Mouse (Mus musculus) liver, adult 2 months (tissue): ENCODE measurements around the gene Hmces. TPM values are rescaled to one million over a fixed set of nuclear protein-coding genes. Genes with fewer than 3 reads are reported as not detected.
A peak's percentile ranks its signal among the peaks of the same experiment; 100 is the strongest.

ENCODE experiments used
- DNase-seq: peaks from one replicate; pipeline ENCODE4 v3.0.0-alpha.2; 2011; ENCODE audit warnings: low read depth, low spot score; ENCODE audit errors: extremely low read depth
- H3K27ac ChIP-seq: fragments of 200-500 bp; replicated peaks from 2 replicates; pipeline ENCODE4 v1.5.1; 2012; ENCODE audit warnings: low read depth, mild to moderate bottlenecking, control low read depth, inconsistent platforms, low read length; ENCODE audit not compliant: insufficient read depth
- H3K27me3 ChIP-seq: fragments of 200-500 bp; 2 replicates; pipeline ENCODE4 v1.6.1; 2012; ENCODE audit warnings: mild to moderate bottlenecking, moderate library complexity, low read length, inconsistent platforms; ENCODE audit not compliant: control insufficient read depth, insufficient read depth
- H3K36me3 ChIP-seq: fragments of 200-500 bp; 2 replicates; pipeline ENCODE4 v1.6.1; 2012; ENCODE audit warnings: low read length, inconsistent platforms; ENCODE audit not compliant: control insufficient read depth, insufficient read depth
- H3K4me1 ChIP-seq: fragments of 200-500 bp; 2 replicates; pipeline ENCODE4 v1.6.1; 2011; ENCODE audit warnings: low read length; ENCODE audit not compliant: control insufficient read depth, insufficient read depth
- H3K4me3 ChIP-seq: fragments of 200-500 bp; 2 replicates; pipeline ENCODE4 v1.5.1; 2011; ENCODE audit warnings: low read depth, mild to moderate bottlenecking, control low read depth, low read length, moderate library complexity; ENCODE audit not compliant: insufficient read depth
- H3K79me2 ChIP-seq: fragments of 200-500 bp; 2 replicates; pipeline ENCODE4 v1.6.1; 2012; ENCODE audit warnings: inconsistent platforms, mild to moderate bottlenecking, low read length, moderate library complexity; ENCODE audit not compliant: control insufficient read depth, insufficient read depth
- H3K9ac ChIP-seq: fragments of 200-500 bp; 2 replicates; pipeline ENCODE4 v1.6.1; 2012; ENCODE audit warnings: low read depth, mild to moderate bottlenecking, control low read depth, inconsistent platforms, low read length
- CTCF ChIP-seq: fragments of 200-500 bp; IDR thresholded peaks from 2 replicates; pipeline ENCODE4 v1.5.1; 2011; ENCODE audit warnings: low read depth, low read length, control low read depth
- POLR2A ChIP-seq: fragments of 200-500 bp; IDR thresholded peaks from 2 replicates; pipeline ENCODE4 v1.6.1; 2011; ENCODE audit warnings: low read length, control low read depth; ENCODE audit not compliant: insufficient read depth; ENCODE audit errors: extremely low read depth
- WGBS: fragments of 180-500 bp; shearing (Covaris S2); methylation state at CpG from one replicate; pipeline ENCODE4 v1.1.7; 2018; 5-methylcytosine and 5-hydroxymethylcytosine counted together
- polyA plus RNA-seq: library from polyadenylated mRNA; depleted of rRNA; stranded (reverse); fragments of >200 nt; gene quantifications from 2 replicates; pipeline ENCODE4 v1.2.3, GENCODE M21; 2012
- total RNA-seq: library from RNA; depleted of rRNA; stranded (reverse); fragments of >200 nt; gene quantifications from 2 replicates; pipeline ENCODE4 v1.2.3, GENCODE M21; 2014

Gene Hmces
- total and polyA plus RNA-seq, 2 experiments = 6.5 to 9.6 TPM

DNA sequence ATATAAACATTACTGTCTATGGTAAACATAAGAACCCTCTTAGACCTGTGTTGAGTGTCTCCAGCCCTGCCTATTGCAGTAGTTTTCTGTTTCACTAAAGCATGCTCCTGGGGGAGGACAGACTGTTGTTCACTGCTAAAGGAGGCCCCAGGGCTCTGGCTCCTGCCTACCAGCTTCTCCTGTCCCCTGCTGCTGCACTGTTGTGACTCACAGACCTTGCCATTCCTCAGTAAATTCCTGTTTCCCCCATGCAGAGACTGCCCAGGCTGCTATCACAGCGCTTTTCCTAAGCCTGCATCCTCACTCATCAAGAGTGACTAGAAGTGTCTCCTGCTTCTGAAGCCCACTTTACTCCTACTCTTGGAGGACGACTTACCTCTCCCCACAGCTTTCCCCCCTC, 56.3 kb downstream of the Hmces start:
- no peak overlapping the region for H3K9ac ChIP-seq
- H3K4me3 ChIP-seq = no peak overlapping the region
- H3K4me1 ChIP-seq = no peaks in the 10 kb centered on the region
- TF ChIP-seq POLR2A (no peak), CTCF (no peak)
- no peak for DNase-seq
- H3K27me3 ChIP-seq = no peaks in the 10 kb centered on the region
- H3K79me2 ChIP-seq = no peaks in the 10 kb centered on the region
- H3K27ac ChIP-seq = no peak overlapping the region
- WGBS = 55% methylated on average over 2 of the region's 2 CpGs
- H3K36me3 ChIP-seq = no peaks in the 10 kb centered on the region

DNA sequence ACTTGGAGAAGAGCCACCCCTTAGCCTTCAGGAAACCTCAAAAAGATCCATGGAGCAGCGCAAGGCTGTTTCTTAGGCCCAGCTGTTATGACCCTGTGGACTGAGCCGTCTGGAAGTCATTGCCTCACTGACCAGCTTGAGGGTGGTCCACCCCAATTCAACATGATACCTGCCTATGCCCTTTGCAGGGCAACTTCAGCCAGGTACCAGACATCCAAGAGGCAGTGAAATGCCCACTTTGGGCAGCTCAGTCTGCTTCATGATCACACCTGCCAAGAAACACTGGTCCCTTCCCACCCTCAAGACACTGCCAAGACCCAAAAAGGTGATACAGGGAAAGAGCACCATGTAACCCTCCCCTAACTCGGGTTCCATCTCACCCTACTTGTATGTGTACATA, 66.0 kb downstream of the Hmces start:
- Histone ChIP-seq H3K79me2 (no peaks in the 10 kb centered on the region), H3K27ac (no peak overlapping the region), H3K4me1 (peaks cover 6% of the 10 kb centered on the region; the same call in 1 of the 2 replicates), H3K9ac (no peak overlapping the region), H3K4me3 (no peak overlapping the region), H3K36me3 (no peaks in the 10 kb centered on the region), H3K27me3 (peaks cover 15% of the 10 kb centered on the region)
- 82% methylated on average over 3 of the region's 3 CpGs for WGBS
- TF ChIP-seq CTCF (no peak), POLR2A (no peak)
- DNase-seq = no peak

DNA sequence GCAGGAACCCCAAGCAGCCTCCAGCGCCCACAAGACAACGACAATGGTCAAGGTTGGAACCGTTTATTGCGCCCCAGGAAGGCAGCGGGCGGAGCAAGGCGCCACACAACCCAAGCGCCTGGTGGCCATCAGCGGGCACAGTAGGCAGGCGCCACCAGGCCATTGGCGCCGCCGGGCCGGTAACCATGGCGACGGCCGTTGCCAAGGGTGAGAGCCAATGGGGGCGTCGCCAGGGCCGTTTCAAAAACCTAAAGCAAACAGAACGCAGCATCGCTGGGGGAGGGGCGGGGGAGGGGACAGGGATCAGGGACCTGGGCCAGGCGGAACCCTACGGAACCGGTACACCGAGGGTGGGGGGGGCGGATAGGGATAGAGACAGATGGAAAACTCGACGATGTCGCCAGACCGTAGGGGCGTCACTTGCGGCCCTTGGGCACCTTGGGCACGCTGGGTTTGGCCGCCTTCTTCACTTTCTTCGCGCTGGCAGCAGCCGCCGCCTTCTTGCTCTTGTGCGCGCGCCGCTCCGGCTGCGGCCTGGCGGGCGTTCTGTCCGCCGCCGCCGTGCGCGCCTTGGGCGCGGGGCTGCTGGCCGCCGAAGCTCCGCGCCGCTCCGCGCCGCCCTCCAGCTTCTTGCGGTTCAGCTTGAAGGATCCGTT, 66.8 kb downstream of the Hmces start:
- TF ChIP-seq CTCF = no peak
- no peak for TF ChIP-seq POLR2A
- H3K4me1 ChIP-seq = peaks cover 6% of the 10 kb centered on the region; the same call in 1 of the 2 replicates
- H3K27ac ChIP-seq = no peak overlapping the region
- H3K27me3 ChIP-seq = peaks cover 15% of the 10 kb centered on the region
- DNase-seq = no peak
- WGBS = 3% methylated on average over 66 of the region's 66 CpGs
- H3K9ac ChIP-seq = peak overlapping the region; percentile 60
- no peaks in the 10 kb centered on the region for H3K36me3 ChIP-seq
- peak overlapping the region; percentile 68 for H3K4me3 ChIP-seq
- H3K79me2 ChIP-seq = no peaks in the 10 kb centered on the region

DNA sequence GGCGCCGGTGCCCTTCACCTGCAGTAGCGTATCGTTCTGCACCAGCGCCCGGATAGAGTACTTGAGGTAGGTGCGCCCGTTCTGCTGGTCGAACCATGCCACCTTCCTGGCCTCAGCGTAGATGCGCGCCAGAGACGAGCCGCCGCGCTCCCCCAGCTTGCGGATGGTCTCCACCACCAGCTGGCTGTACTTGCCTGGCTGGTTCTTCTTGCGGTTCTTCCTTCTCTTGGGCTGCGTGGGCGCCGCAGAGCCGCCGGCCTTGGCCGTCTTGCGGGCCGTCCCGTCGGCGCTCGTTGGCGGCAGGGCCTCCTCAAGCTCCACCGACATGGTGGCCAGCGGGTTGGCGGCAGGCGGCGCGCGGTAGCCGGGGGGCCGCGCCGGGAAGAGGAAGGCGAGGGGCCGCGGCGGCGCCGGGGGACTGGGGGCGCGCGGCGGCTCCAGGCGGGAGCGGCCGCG, 67.3 kb downstream of the Hmces start:
- TF ChIP-seq CTCF (no peak), POLR2A (no peak)
- peak overlapping the region; percentile 60 for H3K9ac ChIP-seq
- peaks cover 6% of the 10 kb centered on the region; the same call in 1 of the 2 replicates for H3K4me1 ChIP-seq
- under 1% methylated on average over 48 of the region's 56 CpGs for WGBS
- H3K27ac ChIP-seq = no peak overlapping the region
- H3K36me3 ChIP-seq = no peaks in the 10 kb centered on the region
- DNase-seq = no peak
- no peaks in the 10 kb centered on the region for H3K79me2 ChIP-seq
- peak overlapping the region; percentile 68 for H3K4me3 ChIP-seq
- H3K27me3 ChIP-seq = peaks cover 15% of the 10 kb centered on the region

DNA sequence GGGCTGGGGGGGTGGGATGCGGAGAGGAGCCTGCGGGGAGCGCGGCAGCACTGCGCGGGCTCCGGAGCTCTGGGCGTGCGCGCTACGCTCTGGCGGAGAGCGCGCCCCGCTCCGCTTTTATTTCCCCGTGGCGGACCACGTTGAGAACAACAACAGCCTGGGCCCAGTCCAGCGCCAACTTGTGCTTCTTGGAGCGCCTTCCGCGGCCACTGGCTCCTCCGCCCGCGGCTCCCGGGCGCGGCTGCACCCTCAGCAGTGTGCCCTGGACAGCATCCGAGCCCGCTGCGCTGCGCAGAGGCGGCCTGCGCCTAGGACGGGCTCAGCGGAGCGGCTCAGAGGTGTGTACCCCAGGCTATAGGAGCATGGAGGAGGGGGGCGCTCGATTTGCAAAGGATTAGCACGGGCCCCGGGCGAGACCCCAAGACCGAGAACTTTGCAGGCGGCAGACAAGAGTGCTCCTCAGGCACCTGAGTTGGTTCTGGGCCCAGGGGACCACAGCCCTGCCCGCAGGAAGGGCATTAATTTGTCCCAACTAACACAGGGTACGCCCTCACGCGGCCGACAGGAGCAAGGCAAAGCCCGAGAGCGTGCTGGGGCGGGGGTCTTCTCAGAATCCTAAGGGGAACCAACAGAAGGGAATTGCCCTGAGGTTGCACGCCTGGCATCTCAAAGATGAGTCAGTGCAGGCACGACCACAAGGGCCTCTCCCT, 68.0 kb downstream of the Hmces start, which contains the start of gene H1fx:
Gene H1fx (minus strand): TSS at position 91 of the 710 bp plus-strand sequence.
- Histone ChIP-seq H3K4me1 (peaks cover 6% of the 10 kb centered on the region; the same call in 1 of the 2 replicates), H3K9ac (peak within 1 kb of the TSS; percentile 60), H3K27ac (no peak within 1 kb of the TSS), H3K27me3 (peaks cover 15% of the 10 kb centered on the region), H3K79me2 (no peaks in the 10 kb centered on the region), H3K4me3 (peak within 1 kb of the TSS; percentile 68), H3K36me3 (no peaks in the 10 kb centered on the region)
- WGBS = 7% methylated on average over 48 of the region's 55 CpGs
- TF ChIP-seq CTCF (no peak), POLR2A (no peak)
- no peak for DNase-seq
